Mouse (Mus musculus): ENCODE measurements around the gene Atg10.

The Atg10 gene

GRCm38 (mm10) chr13:91171766-91172491 is 51.8 kb downstream of the Atg10 start:
- no peak for DNase-seq

GRCm38 (mm10) chr13:91171205-91171604 is 52.6 kb downstream of the Atg10 start:
- no peak for DNase-seq

DNA sequence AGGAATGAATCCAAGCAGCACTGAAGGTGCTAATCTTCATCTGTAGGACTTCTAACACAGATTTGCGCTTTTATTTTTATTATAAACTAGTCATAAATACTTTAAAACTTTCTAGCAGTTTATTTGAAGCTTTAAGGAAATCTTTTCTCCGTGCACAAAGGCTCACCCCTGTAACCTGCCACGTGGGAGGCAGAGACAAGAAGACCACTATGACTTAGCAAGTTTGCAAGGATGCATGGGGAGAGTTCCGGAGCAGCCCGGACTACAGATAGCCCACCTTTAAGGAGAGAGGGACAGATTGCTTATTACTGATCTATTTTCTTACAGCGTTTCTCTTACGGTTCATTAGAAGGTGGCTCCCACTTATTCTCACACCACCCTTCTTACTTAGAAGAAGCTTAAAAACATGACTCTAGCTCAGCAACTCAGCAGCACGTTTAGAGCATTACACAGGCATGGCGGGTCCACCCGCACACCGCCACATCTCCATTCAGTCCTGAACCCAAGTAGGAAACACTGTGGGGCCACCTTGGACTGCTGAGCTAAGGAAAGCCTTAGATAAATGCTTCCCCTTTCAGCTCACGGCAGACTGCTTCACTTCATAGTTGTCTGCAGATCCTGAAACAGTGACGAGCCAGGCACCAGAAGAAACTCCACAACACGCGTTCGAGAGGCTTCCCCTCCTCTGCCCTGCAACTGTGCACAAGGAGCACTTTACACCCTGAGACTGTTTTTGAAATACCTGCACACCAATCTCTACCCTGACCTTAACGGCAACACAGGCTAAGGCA is 54.0 kb downstream of the Atg10 start:
- DNase-seq = no peak

GRCm38 (mm10) chr13:91168486-91168885 is 55.3 kb downstream of the Atg10 start:
- DNase-seq = no peak

GRCm38 (mm10) chr13:91167561-91167960 is 56.2 kb downstream of the Atg10 start:
- no peak for DNase-seq

DNA sequence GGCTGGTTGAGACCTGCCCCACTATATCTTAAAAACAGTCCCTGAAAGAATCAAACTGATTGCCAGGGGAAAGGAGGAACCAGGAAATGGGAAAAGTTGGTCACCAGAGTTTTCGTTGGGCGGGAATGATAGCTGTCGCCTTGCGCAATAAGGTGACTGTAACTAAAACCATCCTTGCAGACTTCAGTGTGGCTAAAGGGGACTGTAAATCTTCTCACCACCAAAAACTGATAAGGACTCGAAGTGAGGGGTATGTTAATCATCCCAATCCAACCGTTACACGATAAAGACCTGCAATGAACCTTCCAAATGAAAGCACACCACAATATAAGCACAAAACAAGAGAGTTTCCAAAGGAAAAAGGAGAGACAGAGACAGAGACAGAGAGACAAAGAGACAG is 57.5 kb downstream of the Atg10 start:
- no peak for DNase-seq

GRCm38 (mm10) chr13:91165200-91165599 is 58.6 kb downstream of the Atg10 start:
- DNase-seq = no peak

DNA sequence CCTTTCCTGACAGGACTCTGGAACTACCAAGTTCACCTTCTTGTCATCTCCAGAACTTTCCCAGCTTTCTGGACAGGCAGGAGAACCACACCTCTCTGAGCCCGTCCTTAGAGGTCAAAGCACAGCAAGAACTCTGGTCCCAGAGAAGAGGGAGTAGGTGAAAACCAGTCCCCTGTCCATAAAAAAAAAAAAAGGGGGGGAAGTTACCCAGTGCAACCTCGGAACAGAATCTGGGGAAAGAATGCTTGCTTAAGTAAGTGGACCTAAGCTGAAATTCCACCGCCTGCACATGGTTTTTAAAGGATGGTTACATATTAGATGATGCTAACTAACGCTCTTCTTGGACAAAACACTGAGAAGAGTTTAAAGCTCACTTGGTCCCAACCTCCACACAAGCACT is 60.5 kb downstream of the Atg10 start:
- DNase-seq = no peak

DNA sequence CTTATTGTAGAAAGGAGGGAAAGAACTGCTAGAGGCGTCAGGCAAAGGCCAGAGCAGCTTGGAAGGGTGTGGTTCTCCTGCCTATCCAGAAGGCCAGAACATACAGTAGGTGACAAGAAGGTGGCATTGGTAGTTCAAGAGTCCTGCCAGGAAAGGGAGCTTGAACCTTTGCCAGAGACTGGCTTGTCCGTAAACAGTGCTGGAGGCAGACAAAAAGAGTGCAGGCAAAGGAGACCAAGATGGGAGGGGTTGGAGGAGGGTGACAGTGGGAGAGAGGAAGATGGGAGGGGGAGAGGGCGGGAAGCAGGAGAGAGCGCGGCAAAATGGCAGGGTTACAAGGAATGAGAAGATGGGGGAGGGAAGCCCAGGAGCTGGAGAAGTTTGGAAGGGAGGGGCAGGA is 61.3 kb downstream of the Atg10 start:
- DNase-seq = no peak

GRCm38 (mm10) chr13:91160616-91161015 is 63.2 kb downstream of the Atg10 start:
- no peak for DNase-seq

DNA sequence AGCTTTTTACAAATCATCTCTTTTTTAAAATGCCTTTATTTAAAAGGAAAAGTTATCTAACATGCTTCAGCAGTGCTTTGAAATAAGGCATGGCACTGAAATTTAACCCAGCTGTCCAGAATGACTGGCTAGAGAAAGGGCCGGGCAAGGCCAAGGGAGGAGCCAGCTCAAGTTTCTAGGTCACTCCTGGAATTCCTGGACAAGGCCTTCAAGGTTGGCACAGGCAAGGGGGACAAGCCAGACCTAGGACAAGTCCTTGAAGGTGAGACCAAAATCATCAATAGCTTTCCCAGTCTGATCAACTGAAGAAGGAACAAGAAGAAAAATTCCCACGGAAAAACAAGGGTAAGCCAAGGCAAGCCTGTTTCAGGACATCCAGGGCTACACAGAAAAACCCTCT is 63.9 kb downstream of the Atg10 start:
- no peak for DNase-seq

DNA sequence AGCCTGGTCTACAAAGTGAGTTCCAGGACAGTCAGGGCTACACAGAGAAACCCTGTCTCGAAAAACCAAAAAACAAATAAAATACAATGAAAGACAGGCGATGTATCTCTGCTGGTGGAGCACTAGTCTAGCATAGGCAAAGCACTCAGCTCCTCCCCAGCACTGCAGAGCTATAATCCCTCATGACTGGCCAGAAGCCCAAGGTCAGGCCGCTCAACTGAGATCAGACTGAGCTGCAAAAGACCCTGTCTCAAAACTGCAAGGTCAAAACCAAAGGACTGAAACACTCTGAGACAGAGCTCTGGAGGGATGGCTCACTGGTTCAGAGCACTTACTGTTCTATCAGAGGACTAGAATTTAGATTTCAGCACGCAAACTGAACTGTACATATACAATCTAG is 65.8 kb downstream of the Atg10 start:
- no peak for DNase-seq

DNA sequence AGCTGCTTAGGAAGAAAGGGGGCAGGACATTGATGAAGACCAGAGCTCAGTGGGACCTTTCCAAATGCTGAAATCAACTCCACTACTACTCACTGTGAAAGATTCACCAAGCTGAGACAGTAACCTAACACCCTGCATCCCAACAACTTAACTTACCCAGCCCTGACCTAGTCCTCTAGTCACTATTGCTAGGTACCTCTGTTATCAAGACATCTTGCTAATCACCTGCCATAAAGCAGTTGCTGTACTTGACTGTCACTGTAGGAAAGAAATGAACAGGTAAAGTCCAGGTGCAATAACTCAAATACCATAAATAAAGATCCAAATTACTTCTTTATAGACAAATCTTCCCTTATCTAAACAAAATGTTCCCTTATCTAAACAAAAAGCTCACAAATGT is 66.3 kb downstream of the Atg10 start:
- no peak for DNase-seq

DNA sequence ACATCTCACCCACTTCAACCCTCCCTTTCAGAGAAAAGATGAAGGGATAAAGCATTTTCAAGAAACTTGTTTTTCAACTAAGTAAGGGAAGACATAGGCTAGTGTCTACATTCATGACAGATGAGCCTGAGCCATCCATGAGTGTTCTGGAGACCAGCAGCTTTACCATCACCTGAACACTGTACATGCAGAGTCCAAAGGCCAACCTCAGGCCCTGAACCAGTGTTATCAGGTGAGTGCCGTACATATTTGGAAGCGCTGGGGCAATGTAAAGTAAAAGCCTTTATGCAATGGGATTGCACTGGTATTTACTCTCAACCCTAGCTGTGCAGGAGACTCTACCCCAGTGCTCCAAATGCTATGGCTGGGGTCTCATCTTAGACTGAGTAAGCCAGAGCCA is 66.8 kb downstream of the Atg10 start:
- DNase-seq = no peak

DNA sequence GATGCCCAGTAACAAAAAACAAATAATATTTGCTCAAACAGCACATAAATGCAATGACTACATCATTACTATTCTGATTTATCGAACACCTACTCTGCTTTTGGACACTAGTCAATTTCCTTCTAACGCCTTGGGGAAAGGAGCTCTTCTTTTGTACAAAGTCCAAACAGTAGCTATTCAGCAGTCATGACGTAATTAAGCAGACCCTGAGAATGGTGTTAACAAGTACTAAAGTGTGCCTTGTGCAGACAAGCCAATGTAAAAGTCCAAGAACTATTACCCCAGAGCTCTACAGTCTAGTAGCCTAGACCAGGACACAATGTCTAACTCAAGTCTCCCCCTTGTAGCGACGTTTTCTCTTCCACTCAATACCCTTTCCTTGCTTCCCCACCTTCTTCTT is 67.5 kb downstream of the Atg10 start:
- no peak for DNase-seq

DNA sequence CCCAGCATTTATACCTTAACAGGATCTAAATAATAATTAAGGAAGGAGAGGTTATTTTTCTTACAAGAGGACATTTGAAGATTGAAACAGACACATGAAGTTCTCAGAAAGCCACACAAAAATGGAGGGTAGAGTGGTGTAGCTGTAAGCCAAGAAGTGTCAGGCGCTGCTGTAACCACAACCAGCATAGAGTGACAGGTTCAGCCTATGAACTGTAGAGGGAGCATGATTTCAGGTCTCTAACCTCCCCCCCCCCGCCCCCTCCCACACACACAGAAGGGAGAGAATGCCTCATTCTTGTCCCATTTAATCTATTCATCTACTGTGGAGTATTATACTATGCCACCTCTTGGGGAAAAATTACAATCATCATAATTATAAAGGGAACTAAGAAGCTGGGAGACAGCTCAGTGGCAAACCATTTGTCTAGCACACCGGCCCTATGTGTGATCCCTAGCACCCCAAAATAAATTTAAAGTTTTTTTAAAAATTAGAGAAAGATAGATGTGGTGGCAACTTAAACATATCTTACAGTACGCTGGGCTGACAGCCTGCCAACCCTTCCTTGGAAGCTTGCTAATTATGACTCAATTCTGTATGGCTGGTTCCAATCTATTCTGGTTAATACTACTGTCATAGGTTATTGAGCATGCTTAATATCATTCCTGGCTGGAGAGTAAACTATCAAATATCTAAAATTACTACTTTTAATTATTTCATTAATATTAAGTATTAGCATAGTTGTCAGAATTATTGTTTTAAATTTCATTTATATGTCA is 68.2 kb downstream of the Atg10 start:
- DNase-seq = no peak

- DNase-seq = no peak
These were observed 69.1 kb downstream of the Atg10 start for GRCm38 (mm10) chr13:91154622-91155021.

DNA sequence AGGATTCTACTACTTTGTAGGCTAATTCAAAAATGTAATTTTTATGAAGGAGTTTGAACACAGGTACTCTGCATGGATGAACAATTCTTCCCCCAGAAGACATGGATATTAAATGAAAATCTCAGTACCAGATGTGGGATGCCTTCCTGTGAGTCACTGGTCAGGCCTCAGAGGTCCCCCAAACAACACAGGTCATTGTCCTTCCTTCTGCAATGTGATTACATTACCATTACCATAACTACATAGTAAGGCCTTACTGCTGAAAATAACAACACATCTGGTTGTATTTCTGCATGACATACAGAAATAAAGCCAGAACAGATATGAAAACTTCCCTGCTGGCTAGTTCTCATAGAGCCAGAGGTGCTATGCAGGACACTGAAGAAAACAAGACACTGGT is 87.4 kb downstream of the Atg10 start:
- DNase-seq = no peak

DNA sequence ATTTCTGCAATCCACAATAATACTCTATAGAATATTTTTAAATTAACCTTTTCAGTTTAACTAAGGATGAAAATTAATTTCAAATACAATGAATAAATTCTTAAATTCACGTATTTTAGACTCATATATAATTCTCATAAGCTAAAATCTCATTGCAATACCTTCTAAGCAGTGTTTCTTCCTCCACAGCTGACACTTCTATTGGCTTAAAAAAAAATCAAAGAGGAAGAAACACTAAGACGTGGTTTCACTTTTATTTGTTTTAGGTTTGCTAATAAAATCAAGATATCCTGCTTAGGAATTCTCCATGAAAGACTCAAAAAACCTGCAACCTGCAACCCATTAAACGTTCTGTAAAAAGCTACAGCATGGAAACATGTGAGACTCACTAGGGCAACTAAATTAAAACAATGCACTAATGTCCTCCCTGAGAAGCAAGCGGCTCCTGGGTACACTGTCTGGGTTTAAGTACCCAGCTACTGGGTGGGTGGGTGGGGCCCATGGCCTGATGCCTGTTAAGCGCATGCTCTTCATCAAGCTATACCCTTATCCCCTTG is 90.4 kb downstream of the Atg10 start:
- no peak for DNase-seq

- DNase-seq = no peak
These were observed 94.7 kb downstream of the Atg10 start for GRCm38 (mm10) chr13:91129071-91129470.

DNA sequence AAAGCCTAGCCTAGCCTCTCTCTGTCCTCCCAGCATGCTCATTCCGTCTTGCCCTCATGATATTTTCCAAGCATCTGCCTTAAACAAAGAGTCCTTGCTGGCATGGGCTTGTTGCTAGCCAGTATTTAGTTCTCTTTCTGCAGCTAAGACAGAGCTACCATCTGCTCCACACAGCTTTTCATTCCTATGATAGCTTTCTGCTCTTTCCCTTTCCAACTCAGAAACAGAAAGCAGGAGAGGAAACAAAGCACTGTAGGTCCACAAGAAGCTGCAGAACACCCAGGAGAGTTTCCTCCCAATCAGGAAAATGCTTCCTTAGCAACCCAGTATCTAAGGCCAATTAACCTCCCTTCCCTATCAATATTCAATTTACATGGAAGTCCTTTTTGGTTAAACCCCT is 95.2 kb downstream of the Atg10 start:
- no peak for DNase-seq

DNA sequence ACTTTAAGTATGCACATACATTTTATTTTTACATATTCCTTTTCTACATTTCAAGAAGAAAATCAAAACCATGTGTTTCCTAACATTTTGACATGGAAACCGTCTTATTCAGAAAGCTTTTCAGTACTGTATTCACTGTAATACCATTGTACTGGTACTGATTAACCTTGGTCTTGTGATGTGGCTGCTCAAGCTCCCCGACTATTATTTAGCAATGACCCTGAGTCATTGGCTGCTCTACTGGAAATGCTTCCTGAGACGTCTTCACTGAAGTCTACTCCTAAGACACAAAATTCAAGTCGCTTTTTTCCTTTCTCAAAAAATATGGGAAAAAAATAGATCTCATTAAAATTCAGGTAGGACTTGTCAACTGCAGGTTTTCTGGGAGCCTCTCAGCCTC is 105.6 kb downstream of the Atg10 start:
- DNase-seq = no peak

GRCm38 (mm10) chr13:91114880-91115279 is 108.9 kb downstream of the Atg10 start:
- DNase-seq = no peak

Measured in thymus, adult 18-20 months (tissue).